Mouse (Mus musculus) hindbrain, embryonic 12.5 days (tissue): ENCODE measurements around the gene Gnai1. TPM values are rescaled to one million over a fixed set of nuclear protein-coding genes. Genes with fewer than 3 reads are reported as not detected.
A peak's percentile ranks its signal among the peaks of the same experiment; 100 is the strongest.
"Not testable (repeated sequence)": the region's sequence is repeated elsewhere in the genome, so short reads cannot be mapped to it uniquely, and the experiment has no call there.

Source experiments
- ATAC-seq: fragments of 200-750 bp; cut with Nextera tagmentation; 2 replicates; pipeline ENCODE4 v1.8.0; 2017; ENCODE audit warnings: moderate TSS enrichment; ENCODE audit not compliant: low FRiP score
- H3K27ac ChIP-seq: fragments of 300-500 bp; sonication (generic); 2 replicates; pipeline ENCODE4 v1.5.1; 2016; ENCODE audit warnings: mild to moderate bottlenecking
- H3K27me3 ChIP-seq: fragments of 300-500 bp; sonication (generic); 2 replicates; pipeline ENCODE4 v1.6.1; 2016; ENCODE audit warnings: mild to moderate bottlenecking
- H3K36me3 ChIP-seq: fragments of 300-500 bp; sonication (generic); 2 replicates; pipeline ENCODE4 v1.6.1; 2016; ENCODE audit warnings: mild to moderate bottlenecking
- H3K4me1 ChIP-seq: fragments of 300-500 bp; sonication (generic); 2 replicates; pipeline ENCODE4 v1.6.1; 2016
- H3K4me2 ChIP-seq: fragments of 300-500 bp; sonication (generic); replicated peaks from 2 replicates; pipeline ENCODE4 v1.6.1; 2016; ENCODE audit warnings: mild to moderate bottlenecking
- H3K4me3 ChIP-seq: fragments of 300-500 bp; sonication (generic); 2 replicates; pipeline ENCODE4 v1.5.1; 2016; ENCODE audit warnings: mild to moderate bottlenecking
- H3K9ac ChIP-seq: fragments of 300-500 bp; sonication (generic); 2 replicates; pipeline ENCODE4 v1.6.1; 2016; ENCODE audit warnings: mild to moderate bottlenecking, moderate library complexity
- H3K9me3 ChIP-seq: fragments of 300-500 bp; sonication (generic); replicated peaks from 2 replicates; pipeline ENCODE4 v1.6.1; 2016; ENCODE audit warnings: mild to moderate bottlenecking
- WGBS: fragments of 180-500 bp; shearing (Covaris S2); methylation state at CpG from one replicate; pipeline ENCODE4 v1.1.7; 2016; 5-methylcytosine and 5-hydroxymethylcytosine counted together
- polyA plus RNA-seq: library from polyadenylated mRNA; unstranded; fragments of >200 nt; fragmentation: Nextera tagmentation; extraction: Ambion mirVana; gene quantifications from 2 replicates; pipeline ENCODE4 v1.2.1, GENCODE M21; 2016

Gnai1 gene
- 32.1 and 32.6 TPM in 2 replicates for polyA plus RNA-seq

- Histone ChIP-seq H3K27ac (peak within 1 kb of the TSS; percentile 83), H3K4me2 (peak within 1 kb of the TSS; percentile 96), H3K27me3 (peaks cover 3% of the 10 kb centered on the region; the same call in 1 of the 2 replicates), H3K4me3 (peak within 1 kb of the TSS; percentile 73), H3K36me3 (no peaks in the 10 kb centered on the region), H3K9me3 (0 out of 2 replicates have a peak, but pooled peaks cover 3% of the 10 kb centered on the region), H3K4me1 (peaks cover 8% of the 10 kb centered on the region; the same call in 1 of the 2 replicates), H3K9ac (peak within 1 kb of the TSS; percentile 81)
- peak; percentile 98 for ATAC-seq
- WGBS = under 1% methylated on average over 38 of the region's 76 CpGs
Measured at GRCm38 (mm10) chr5:18360281-18360819, at the start of gene Gnai1. Gnai1 (minus strand) TSS chr5:18360355.

DNA sequence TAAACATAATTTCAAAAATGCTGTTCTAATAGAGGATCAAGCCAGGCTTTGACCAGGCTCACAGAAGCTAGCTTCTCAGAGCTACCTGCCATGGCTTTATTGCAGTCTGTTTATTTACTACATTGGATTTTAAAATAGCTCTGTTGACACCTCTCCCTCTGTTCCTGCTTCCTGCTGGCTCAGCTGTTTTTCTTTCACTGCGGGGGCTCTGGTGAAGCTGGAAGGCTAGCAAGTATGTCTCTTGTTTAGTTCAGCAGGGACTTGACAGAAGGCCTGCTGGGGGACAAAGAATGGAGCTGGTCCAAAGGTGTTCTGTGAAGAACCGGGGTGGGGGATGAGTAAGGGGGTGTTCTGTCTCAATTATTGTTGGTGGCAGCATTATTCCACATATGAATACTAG, 7.7 kb upstream of the Gnai1 start:
- Histone ChIP-seq H3K36me3 (no peaks in the 10 kb centered on the region), H3K4me3 (no peak overlapping the region), H3K27ac (no peak overlapping the region), H3K9ac (no peak overlapping the region), H3K27me3 (no peaks in the 10 kb centered on the region), H3K4me1 (peaks cover 3% of the 10 kb centered on the region; the same call in 1 of the 2 replicates), H3K4me2 (no peak overlapping the region), H3K9me3 (0 out of 2 replicates have a peak, but pooled peaks cover 3% of the 10 kb centered on the region)
- ATAC-seq = no peak
- 2% methylated on average over 2 of the region's 2 CpGs for WGBS

DNA sequence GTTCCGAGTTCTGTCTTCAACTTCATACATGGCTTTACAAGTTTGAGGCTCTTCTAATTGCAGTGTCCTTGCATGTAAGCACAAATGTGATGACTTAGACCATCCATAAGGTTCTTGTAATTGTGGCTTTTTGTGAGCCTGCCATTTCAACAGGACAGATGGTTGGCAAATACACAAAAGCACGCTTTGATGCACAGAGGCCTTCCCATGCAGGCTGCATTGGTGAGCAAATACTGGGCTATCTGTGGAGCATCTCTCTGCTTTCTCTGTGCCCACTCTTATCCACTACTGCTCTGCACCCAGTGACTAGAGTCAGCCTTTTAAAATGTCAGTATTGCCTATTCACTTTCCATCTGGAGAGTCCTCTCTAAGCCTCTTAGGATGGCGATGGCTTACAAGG, 5.3 kb upstream of the Gnai1 start:
- Histone ChIP-seq H3K36me3 (no peaks in the 10 kb centered on the region), H3K9ac (no peak overlapping the region), H3K4me1 (peaks cover 3% of the 10 kb centered on the region; the same call in 1 of the 2 replicates), H3K9me3 (0 out of 2 replicates have a peak, but pooled peaks cover 3% of the 10 kb centered on the region), H3K4me3 (no peak overlapping the region), H3K27me3 (peaks cover 3% of the 10 kb centered on the region; the same call in 1 of the 2 replicates), H3K4me2 (no peak overlapping the region), H3K27ac (no peak overlapping the region)
- ATAC-seq = no peak
- whole genome bisulfite sequencing = 94% methylated on average over 3 of the region's 3 CpGs

- no peak overlapping the region for H3K9ac ChIP-seq
- H3K27ac ChIP-seq = no peak overlapping the region
- no peaks in the 10 kb centered on the region for H3K36me3 ChIP-seq
- H3K4me2 ChIP-seq = peak overlapping the region; percentile 96
- 0 out of 2 replicates have a peak, but pooled peaks cover 3% of the 10 kb centered on the region for H3K9me3 ChIP-seq
- peak overlapping the region; percentile 73 for H3K4me3 ChIP-seq
- no peak for ATAC-seq
- H3K4me1 ChIP-seq = peaks cover 8% of the 10 kb centered on the region; the same call in 1 of the 2 replicates
- peaks cover 3% of the 10 kb centered on the region; the same call in 1 of the 2 replicates for H3K27me3 ChIP-seq
- 21% methylated on average over 6 of the region's 6 CpGs for WGBS
Measured at GRCm38 (mm10) chr5:18360956-18361355, 801 bp upstream of the Gnai1 start.

DNA sequence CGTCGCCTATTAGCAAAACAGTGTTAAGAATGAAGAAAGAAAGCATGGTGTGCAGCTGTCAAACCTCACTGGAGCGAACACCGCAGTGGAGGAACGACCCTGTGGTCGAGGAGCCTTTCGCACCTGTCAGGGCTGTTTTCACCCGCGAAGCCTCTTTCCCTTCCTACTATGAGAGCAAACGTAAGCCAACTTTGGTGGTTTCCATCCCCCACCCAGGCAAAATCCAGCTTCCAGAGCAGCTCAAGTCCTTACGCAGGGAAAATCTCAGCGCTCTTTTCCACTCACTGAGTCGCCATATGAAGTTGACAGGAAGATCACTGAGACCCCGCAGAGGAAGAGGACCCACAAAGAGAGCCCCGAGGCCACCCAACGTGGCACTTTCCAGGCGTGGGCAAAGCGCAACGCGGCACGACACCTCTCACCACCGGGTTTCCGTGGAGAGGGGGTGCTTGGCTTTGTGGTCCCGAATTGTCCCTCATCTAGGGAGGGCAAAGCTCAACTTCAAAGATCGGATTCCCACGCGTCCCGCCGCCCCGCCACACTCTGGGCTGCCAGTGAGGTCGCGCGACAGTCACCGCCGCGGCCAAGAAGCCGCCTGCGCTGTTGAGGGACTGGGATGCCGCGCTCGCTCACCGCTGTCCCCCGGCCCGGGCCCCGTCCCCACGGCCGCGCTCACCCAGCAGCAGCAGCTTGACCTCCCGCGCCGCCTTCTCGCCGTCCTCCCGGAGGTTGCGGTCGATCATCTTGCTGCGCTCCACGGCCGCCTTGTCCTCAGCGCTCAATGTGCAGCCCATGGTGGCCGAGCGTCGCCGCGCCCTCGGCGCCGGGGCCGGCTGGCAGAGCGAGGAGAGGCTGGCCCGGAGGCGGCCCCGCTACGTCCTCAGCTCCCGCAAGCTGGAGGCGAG, 527 bp downstream of the Gnai1 start:
- H3K36me3 ChIP-seq = no peaks in the 10 kb centered on the region
- 0 out of 2 replicates have a peak, but pooled peaks cover 3% of the 10 kb centered on the region for H3K9me3 ChIP-seq
- H3K27ac ChIP-seq = peak overlapping the region; percentile 83
- H3K4me3 ChIP-seq = peak overlapping the region; percentile 73
- 1% methylated on average over 70 of the region's 76 CpGs for WGBS
- peak overlapping the region; percentile 81 for H3K9ac ChIP-seq
- peak overlapping the region; percentile 96 for H3K4me2 ChIP-seq
- peak; percentile 92 for ATAC-seq
- peaks cover 3% of the 10 kb centered on the region; the same call in 1 of the 2 replicates for H3K27me3 ChIP-seq
- H3K4me1 ChIP-seq = peaks cover 8% of the 10 kb centered on the region; the same call in 1 of the 2 replicates

- H3K27me3 ChIP-seq = peaks cover 3% of the 10 kb centered on the region; the same call in 1 of the 2 replicates
- ATAC-seq = no peak
- H3K9ac ChIP-seq = peak overlapping the region; percentile 32; the same call in 1 of the 2 replicates
- H3K36me3 ChIP-seq = no peaks in the 10 kb centered on the region
- H3K9me3 ChIP-seq = 0 out of 2 replicates have a peak, but pooled peaks cover 3% of the 10 kb centered on the region
- 41% methylated on average over 6 of the region's 6 CpGs for WGBS
- peak overlapping the region; percentile 73 for H3K4me3 ChIP-seq
- peak overlapping the region; percentile 96 for H3K4me2 ChIP-seq
- H3K4me1 ChIP-seq = peaks cover 8% of the 10 kb centered on the region; the same call in 1 of the 2 replicates
- no peak overlapping the region for H3K27ac ChIP-seq
Measured at GRCm38 (mm10) chr5:18358778-18359177, 1.4 kb downstream of the Gnai1 start.

GRCm38 (mm10) chr5:18358191-18358590, 2.0 kb downstream of the Gnai1 start:
- peaks cover 8% of the 10 kb centered on the region; the same call in 1 of the 2 replicates for H3K4me1 ChIP-seq
- H3K36me3 ChIP-seq = no peaks in the 10 kb centered on the region
- H3K27ac ChIP-seq = no peak overlapping the region
- H3K4me3 ChIP-seq = no peak overlapping the region
- peaks cover 3% of the 10 kb centered on the region; the same call in 1 of the 2 replicates for H3K27me3 ChIP-seq
- peak overlapping the region; percentile 96 for H3K4me2 ChIP-seq
- ATAC-seq = no peak
- WGBS = 14% methylated on average over 3 of the region's 3 CpGs
- no peak overlapping the region for H3K9ac ChIP-seq
- 0 out of 2 replicates have a peak, but pooled peaks cover 1% of the 10 kb centered on the region for H3K9me3 ChIP-seq

GRCm38 (mm10) chr5:18347297-18347696, 12.9 kb downstream of the Gnai1 start:
- Histone ChIP-seq H3K4me3 (no peak overlapping the region), H3K9me3 (no peaks in the 10 kb centered on the region), H3K36me3 (no peaks in the 10 kb centered on the region), H3K27me3 (no peaks in the 10 kb centered on the region), H3K9ac (no peak overlapping the region), H3K4me1 (no peaks in the 10 kb centered on the region), H3K4me2 (no peak overlapping the region), H3K27ac (no peak overlapping the region)
- no peak for ATAC-seq
- 94% methylated on average over 3 of the region's 3 CpGs for WGBS

- 88% methylated on average over 4 of the region's 4 CpGs for WGBS
- Histone ChIP-seq H3K4me2 (no peak overlapping the region), H3K9ac (no peak overlapping the region), H3K36me3 (no peaks in the 10 kb centered on the region), H3K4me3 (no peak overlapping the region), H3K27ac (no peak overlapping the region), H3K27me3 (no peaks in the 10 kb centered on the region), H3K4me1 (no peaks in the 10 kb centered on the region), H3K9me3 (no peaks in the 10 kb centered on the region)
- ATAC-seq = no peak
Measured at GRCm38 (mm10) chr5:18343455-18344142, 16.6 kb downstream of the Gnai1 start.

DNA sequence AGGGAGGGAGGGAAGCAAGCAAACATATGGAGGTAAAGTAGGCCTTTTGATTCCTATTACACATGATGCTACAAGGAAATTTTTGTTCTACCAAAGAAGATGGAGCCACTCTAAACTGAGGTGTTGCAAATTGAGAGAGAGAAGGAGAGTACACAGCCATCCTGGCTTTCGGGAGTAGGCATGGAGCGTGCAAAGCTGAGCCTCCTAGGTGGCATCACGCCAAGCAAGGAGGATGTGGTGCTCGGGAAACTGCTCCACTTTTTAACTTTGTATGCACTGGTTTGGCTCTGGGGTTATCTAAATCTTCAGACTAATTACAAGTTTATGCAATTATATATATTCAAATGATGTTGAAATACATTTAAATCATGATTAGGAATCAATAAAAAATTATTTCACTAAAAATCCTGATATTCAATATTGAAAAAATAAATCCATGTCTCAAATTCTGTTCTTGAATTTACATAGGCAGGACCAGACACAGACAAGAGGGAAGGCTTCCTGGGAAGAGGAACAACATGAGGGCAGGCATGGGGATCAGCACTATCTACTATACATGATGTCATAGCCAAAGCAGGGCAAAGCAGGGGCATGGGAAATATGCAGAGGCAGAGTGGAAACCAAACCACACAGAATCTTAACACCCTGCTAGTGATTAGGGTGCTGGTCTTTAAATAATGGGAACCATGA, 17.2 kb downstream of the Gnai1 start:
- Histone ChIP-seq H3K9ac (no peak overlapping the region), H3K4me1 (no peaks in the 10 kb centered on the region), H3K4me2 (no peak overlapping the region), H3K36me3 (no peaks in the 10 kb centered on the region), H3K4me3 (no peak overlapping the region), H3K27me3 (no peaks in the 10 kb centered on the region), H3K27ac (no peak overlapping the region), H3K9me3 (no peaks in the 10 kb centered on the region)
- no peak for ATAC-seq
- WGBS = 77% methylated on average over 4 of the region's 4 CpGs

DNA sequence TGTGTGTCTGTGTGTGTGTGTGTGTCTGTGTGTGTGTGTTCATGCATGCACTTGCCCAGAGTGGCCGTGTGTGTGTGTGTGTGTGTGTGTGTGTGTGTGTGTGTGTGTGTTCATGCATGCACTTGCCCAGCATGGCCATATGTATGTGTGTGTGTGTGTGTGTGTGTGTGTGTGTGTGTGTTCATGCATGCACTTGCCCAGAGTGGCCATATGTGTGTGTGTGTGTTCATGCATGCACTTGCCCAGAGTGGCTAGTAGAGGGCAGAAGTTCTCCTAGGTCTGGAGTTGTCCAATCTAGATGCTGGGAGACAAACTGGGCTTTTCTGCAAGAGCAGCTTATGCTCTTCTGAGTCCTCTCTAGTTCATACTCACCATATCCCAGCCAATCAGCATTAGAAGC, 18.3 kb downstream of the Gnai1 start:
- not testable (repeated sequence) for H3K9ac ChIP-seq, H3K27ac ChIP-seq, ATAC-seq, H3K9me3 ChIP-seq, H3K4me2 ChIP-seq, H3K4me1 ChIP-seq, H3K4me3 ChIP-seq, H3K36me3 ChIP-seq, H3K27me3 ChIP-seq
- 91% methylated on average over 1 of the region's 1 CpGs for WGBS
